Mouse (Mus musculus): ENCODE measurements around the gene Scn5a.
A peak's percentile ranks its signal among the peaks of the same experiment; 100 is the strongest.

Gene Scn5a

GRCm38 (mm10) chr9:119564803-119565202, 14.0 kb downstream of the Scn5a start:
- DNase-seq (ENCODE audit: low read depth, low spot score): no peak

- no peak for DNase-seq (ENCODE audit: low read depth, low spot score)
Measured at GRCm38 (mm10) chr9:119563617-119564016, 15.2 kb downstream of the Scn5a start.

- DNase-seq (ENCODE audit: low read depth, low spot score): no peak
Measured at GRCm38 (mm10) chr9:119562256-119562655, 16.6 kb downstream of the Scn5a start.

GRCm38 (mm10) chr9:119561746-119562145, 17.1 kb downstream of the Scn5a start:
- DNase-seq (ENCODE audit: low read depth, low spot score): no peak

- DNase-seq (ENCODE audit: low read depth, low spot score): no peak
Measured at GRCm38 (mm10) chr9:119559537-119560276, 19.1 kb downstream of the Scn5a start.

GRCm38 (mm10) chr9:119558119-119558854, 20.5 kb downstream of the Scn5a start:
- DNase-seq (ENCODE audit: low read depth, low spot score): peak; percentile 52

GRCm38 (mm10) chr9:119556043-119556442, 22.8 kb downstream of the Scn5a start:
- DNase-seq (ENCODE audit: low read depth, low spot score): no peak

GRCm38 (mm10) chr9:119547528-119547927, 31.3 kb downstream of the Scn5a start:
- DNase-seq (ENCODE audit: low read depth, low spot score): no peak

- no peak for DNase-seq (ENCODE audit: low read depth, low spot score)
Measured at GRCm38 (mm10) chr9:119547128-119547527, 31.7 kb downstream of the Scn5a start.

GRCm38 (mm10) chr9:119540726-119541125, 38.1 kb downstream of the Scn5a start:
- no peak for DNase-seq (ENCODE audit: low read depth, low spot score)

GRCm38 (mm10) chr9:119537823-119538222, 41.0 kb downstream of the Scn5a start:
- no peak for DNase-seq (ENCODE audit: low read depth, low spot score)

GRCm38 (mm10) chr9:119531684-119532417, 47.0 kb downstream of the Scn5a start:
- no peak for DNase-seq (ENCODE audit: low read depth, low spot score)

- DNase-seq (ENCODE audit: low read depth, low spot score): no peak
Measured at GRCm38 (mm10) chr9:119524511-119524910, 54.3 kb downstream of the Scn5a start.

- DNase-seq (ENCODE audit: low read depth, low spot score): no peak
Measured at GRCm38 (mm10) chr9:119523301-119523700, 55.5 kb downstream of the Scn5a start.

GRCm38 (mm10) chr9:119519116-119519515, 59.7 kb downstream of the Scn5a start:
- DNase-seq (ENCODE audit: low read depth, low spot score): no peak

GRCm38 (mm10) chr9:119518177-119518576, 60.6 kb downstream of the Scn5a start:
- no peak for DNase-seq (ENCODE audit: low read depth, low spot score)

- no peak for DNase-seq (ENCODE audit: low read depth, low spot score)
Measured at GRCm38 (mm10) chr9:119517467-119517866, 61.3 kb downstream of the Scn5a start.

GRCm38 (mm10) chr9:119516815-119517214, 62.0 kb downstream of the Scn5a start:
- no peak for DNase-seq (ENCODE audit: low read depth, low spot score)

GRCm38 (mm10) chr9:119515454-119515853, 63.4 kb downstream of the Scn5a start:
- DNase-seq (ENCODE audit: low read depth, low spot score): no peak

- DNase-seq (ENCODE audit: low read depth, low spot score): no peak
Measured at GRCm38 (mm10) chr9:119514986-119515385, 63.8 kb downstream of the Scn5a start.

- no peak for DNase-seq (ENCODE audit: low read depth, low spot score)
Measured at GRCm38 (mm10) chr9:119513816-119514215, 65.0 kb downstream of the Scn5a start.

GRCm38 (mm10) chr9:119512993-119513392, 65.8 kb downstream of the Scn5a start:
- DNase-seq (ENCODE audit: low read depth, low spot score): no peak
